Mouse (Mus musculus): ENCODE results near the gene Ttc7b.

- TF ChIP-seq CTCF (IDR thresholded peaks at IDR 0.05; ENCODE audit: insufficient read depth, low read depth, low read length), result no peak
- no peak for TF ChIP-seq POLR2A (IDR thresholded peaks at IDR 0.05; ENCODE audit: insufficient read depth, low read depth, low read length)
Measured at GRCm38 (mm10) chr12:100520077-100520793, 391 bp downstream of the Ttc7b start.
